Mouse (Mus musculus): Measurements from ENCODE around the gene Tcte3. TPM values are rescaled to one million over a fixed set of nuclear protein-coding genes. Genes with fewer than 3 reads are reported as not detected.
"Not testable (repeated sequence)": the region's sequence is repeated elsewhere in the genome, so short reads cannot be mapped to it uniquely, and the experiment has no call there.

Gene Tcte3
- polyA plus RNA-seq, 1 experiment from 2014 or later: 0.42 TPM

DNA sequence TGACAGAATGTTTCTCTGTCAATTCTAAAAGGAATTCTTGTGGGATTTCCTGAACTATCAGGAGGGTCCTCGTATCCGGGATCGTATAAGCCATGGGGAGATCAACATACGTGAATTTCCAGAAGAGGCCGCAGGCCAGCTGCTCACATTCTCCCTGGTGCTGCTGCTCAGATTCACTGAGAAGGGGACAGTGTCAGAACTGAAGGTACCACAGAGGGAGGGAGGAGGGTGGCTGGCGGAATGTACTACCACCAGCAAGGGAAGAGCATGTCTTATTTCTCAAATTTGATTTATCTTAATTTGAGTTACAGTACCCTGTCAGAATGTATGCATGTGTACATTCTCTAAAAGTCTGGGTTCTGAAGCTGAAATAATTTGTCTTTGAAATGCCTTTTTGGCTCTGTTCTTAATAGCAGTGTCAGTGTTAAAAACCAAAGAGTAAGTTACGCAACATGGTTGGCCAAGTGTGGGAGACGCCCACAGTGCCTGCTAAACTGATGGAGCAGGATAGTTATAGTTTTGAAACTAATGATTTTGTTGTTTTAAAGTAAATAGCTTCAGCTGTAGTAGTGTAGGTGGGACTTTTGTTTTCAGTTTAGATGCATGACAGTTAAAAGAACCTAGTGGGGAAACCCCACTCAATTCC is 12.0 kb upstream of the Tcte3 start:
- not testable (repeated sequence) for H3K36me3 ChIP-seq (ENCODE audit: insufficient read depth, low read length); H3K4me2 ChIP-seq (replicated peaks; ENCODE audit: low read depth, low read length); H3K9me3 ChIP-seq (ENCODE audit: low read length); H3K27me3 ChIP-seq (ENCODE audit: insufficient read depth, low read length); ATAC-seq (ENCODE audit: low FRiP score, low TSS enrichment); H3K4me3 ChIP-seq (ENCODE audit: low read length); H3K27ac ChIP-seq (ENCODE audit: low read length); H3K9ac ChIP-seq (replicated peaks; ENCODE audit: low read length); H3K4me1 ChIP-seq (ENCODE audit: insufficient read depth, low read length)
- 96% methylated on average over 5 of the region's 8 CpGs for WGBS

GRCm38 (mm10) chr17:15052766-15053165 is 11.5 kb upstream of the Tcte3 start:
- WGBS: 89% methylated on average over 1 of the region's 1 CpGs
- ATAC-seq (ENCODE audit: low FRiP score, low TSS enrichment): not testable (repeated sequence)

GRCm38 (mm10) chr17:15050338-15050737 is 9.1 kb upstream of the Tcte3 start:
- not testable (repeated sequence) for H3K9me3 ChIP-seq (ENCODE audit: low read length); H3K4me2 ChIP-seq (replicated peaks; ENCODE audit: low read depth, low read length); H3K27me3 ChIP-seq (ENCODE audit: insufficient read depth, low read length); ATAC-seq (ENCODE audit: low FRiP score, low TSS enrichment); H3K9ac ChIP-seq (replicated peaks; ENCODE audit: low read length); H3K4me3 ChIP-seq (ENCODE audit: low read length); H3K4me1 ChIP-seq (ENCODE audit: insufficient read depth, low read length); H3K36me3 ChIP-seq (ENCODE audit: insufficient read depth, low read length); H3K27ac ChIP-seq (ENCODE audit: low read length)
- WGBS: no CpG with 5 or more reads among the region's 1 CpGs

More at GRCm38 (mm10) chr17:15052766-15053165, 11.5 kb upstream of the Tcte3 start:
- H3K27ac ChIP-seq (ENCODE audit: low read length); H3K27me3 ChIP-seq (ENCODE audit: insufficient read depth, low read length); H3K9me3 ChIP-seq (ENCODE audit: low read length); H3K36me3 ChIP-seq (ENCODE audit: insufficient read depth, low read length); H3K4me2 ChIP-seq (replicated peaks; ENCODE audit: low read depth, low read length); H3K4me3 ChIP-seq (ENCODE audit: low read length); H3K4me1 ChIP-seq (ENCODE audit: insufficient read depth, low read length); H3K9ac ChIP-seq (replicated peaks; ENCODE audit: low read length): not testable (repeated sequence)

DNA sequence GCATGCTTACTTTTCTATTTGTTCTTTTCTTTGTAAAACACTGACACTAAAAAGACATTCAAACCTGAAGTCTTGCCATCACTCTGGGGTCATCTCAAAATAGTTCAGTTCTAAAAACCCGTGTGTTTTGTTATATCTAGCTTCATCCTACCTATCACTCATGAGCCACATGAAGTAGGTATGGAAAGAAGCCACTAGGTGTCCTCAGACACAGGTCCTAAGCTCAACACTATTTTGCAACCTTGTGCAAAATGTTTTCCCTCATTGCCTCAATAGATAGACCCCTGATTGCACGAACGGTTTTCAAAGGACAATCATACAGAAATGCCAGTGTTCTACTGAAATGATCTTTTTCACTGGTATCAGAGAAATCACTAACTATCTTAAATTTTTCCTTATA is 833 bp downstream of the Tcte3 start:
- not testable (repeated sequence) for H3K9me3 ChIP-seq (ENCODE audit: low read length); H3K9ac ChIP-seq (replicated peaks; ENCODE audit: low read length); H3K27me3 ChIP-seq (ENCODE audit: insufficient read depth, low read length); H3K4me2 ChIP-seq (replicated peaks; ENCODE audit: low read depth, low read length); H3K27ac ChIP-seq (ENCODE audit: low read length); H3K4me1 ChIP-seq (ENCODE audit: insufficient read depth, low read length); H3K4me3 ChIP-seq (ENCODE audit: low read length); H3K36me3 ChIP-seq (ENCODE audit: insufficient read depth, low read length); ATAC-seq (ENCODE audit: low FRiP score, low TSS enrichment)
- whole genome bisulfite sequencing: no CpG with 5 or more reads among the region's 3 CpGs

- not testable (repeated sequence) for H3K4me3 ChIP-seq (ENCODE audit: low read length); H3K4me1 ChIP-seq (ENCODE audit: insufficient read depth, low read length); H3K27me3 ChIP-seq (ENCODE audit: insufficient read depth, low read length); H3K27ac ChIP-seq (ENCODE audit: low read length); ATAC-seq (ENCODE audit: low FRiP score, low TSS enrichment); H3K36me3 ChIP-seq (ENCODE audit: insufficient read depth, low read length); H3K9me3 ChIP-seq (ENCODE audit: low read length); H3K4me2 ChIP-seq (replicated peaks; ENCODE audit: low read depth, low read length); H3K9ac ChIP-seq (replicated peaks; ENCODE audit: low read length)
- WGBS: no CpG with 5 or more reads among the region's 4 CpGs
Measured at GRCm38 (mm10) chr17:15031414-15031813, 9.9 kb downstream of the Tcte3 start.

GRCm38 (mm10) chr17:15025513-15025912 is 15.8 kb downstream of the Tcte3 start:
- H3K36me3 ChIP-seq (ENCODE audit: insufficient read depth, low read length); H3K27ac ChIP-seq (ENCODE audit: low read length): not testable (repeated sequence)
- no CpG with 5 or more reads among the region's 6 CpGs for WGBS

DNA sequence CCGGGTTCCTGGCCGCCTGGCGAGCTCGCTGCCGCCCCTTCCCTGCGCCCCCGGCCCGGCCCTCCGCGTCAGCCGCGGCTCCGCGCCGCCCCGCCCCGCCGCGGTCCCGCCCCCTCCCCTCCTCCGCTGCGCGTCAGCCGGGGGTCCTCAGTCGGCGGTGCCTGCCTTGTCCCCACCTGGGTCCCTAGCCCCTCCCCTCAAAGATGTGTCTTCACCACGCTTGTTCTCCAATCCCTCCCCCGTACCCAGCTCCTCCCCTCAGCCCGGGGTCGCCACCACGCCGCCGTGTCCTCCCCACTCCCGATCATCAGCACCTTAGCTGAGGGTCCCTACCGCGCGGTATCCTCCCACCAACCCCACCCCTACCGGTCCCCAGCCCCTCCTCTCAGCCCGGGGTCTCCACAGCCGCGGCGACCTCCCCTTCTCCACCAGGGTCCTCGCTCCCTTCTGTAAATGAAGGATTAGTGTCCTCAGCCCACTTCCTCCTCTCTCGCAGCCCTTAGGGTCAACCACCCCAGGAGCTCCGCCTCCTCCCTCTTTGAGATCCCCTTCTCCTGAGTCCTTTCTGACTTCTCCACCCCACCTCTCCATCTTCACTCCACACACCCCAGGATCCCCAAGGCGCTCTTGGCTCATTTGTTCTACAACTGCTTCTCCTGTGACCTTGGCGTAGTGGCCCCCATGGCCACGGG is 16.6 kb downstream of the Tcte3 start:
- H3K27me3 ChIP-seq (ENCODE audit: insufficient read depth, low read length); H3K27ac ChIP-seq (ENCODE audit: low read length); H3K4me2 ChIP-seq (replicated peaks; ENCODE audit: low read depth, low read length); H3K9ac ChIP-seq (replicated peaks; ENCODE audit: low read length); H3K9me3 ChIP-seq (ENCODE audit: low read length); H3K36me3 ChIP-seq (ENCODE audit: insufficient read depth, low read length); H3K4me3 ChIP-seq (ENCODE audit: low read length); H3K4me1 ChIP-seq (ENCODE audit: insufficient read depth, low read length): not testable (repeated sequence)
- WGBS: no CpG with 5 or more reads among the region's 48 CpGs
- ATAC-seq (ENCODE audit: low FRiP score, low TSS enrichment): peak; percentile 89

More at GRCm38 (mm10) chr17:15025513-15025912, 15.8 kb downstream of the Tcte3 start:
- not testable (repeated sequence) for ATAC-seq (ENCODE audit: low FRiP score, low TSS enrichment); H3K4me3 ChIP-seq (ENCODE audit: low read length); H3K27me3 ChIP-seq (ENCODE audit: insufficient read depth, low read length); H3K9ac ChIP-seq (replicated peaks; ENCODE audit: low read length); H3K4me1 ChIP-seq (ENCODE audit: insufficient read depth, low read length); H3K9me3 ChIP-seq (ENCODE audit: low read length); H3K4me2 ChIP-seq (replicated peaks; ENCODE audit: low read depth, low read length)

GRCm38 (mm10) chr17:15023878-15024492 is 17.3 kb downstream of the Tcte3 start:
- not testable (repeated sequence) for H3K27ac ChIP-seq (ENCODE audit: low read length); H3K27me3 ChIP-seq (ENCODE audit: insufficient read depth, low read length); H3K9ac ChIP-seq (replicated peaks; ENCODE audit: low read length); H3K4me2 ChIP-seq (replicated peaks; ENCODE audit: low read depth, low read length); H3K36me3 ChIP-seq (ENCODE audit: insufficient read depth, low read length); H3K9me3 ChIP-seq (ENCODE audit: low read length); H3K4me1 ChIP-seq (ENCODE audit: insufficient read depth, low read length); H3K4me3 ChIP-seq (ENCODE audit: low read length)
- peak; percentile 84 for ATAC-seq (ENCODE audit: low FRiP score, low TSS enrichment)
- no CpG with 5 or more reads among the region's 97 CpGs for WGBS

DNA sequence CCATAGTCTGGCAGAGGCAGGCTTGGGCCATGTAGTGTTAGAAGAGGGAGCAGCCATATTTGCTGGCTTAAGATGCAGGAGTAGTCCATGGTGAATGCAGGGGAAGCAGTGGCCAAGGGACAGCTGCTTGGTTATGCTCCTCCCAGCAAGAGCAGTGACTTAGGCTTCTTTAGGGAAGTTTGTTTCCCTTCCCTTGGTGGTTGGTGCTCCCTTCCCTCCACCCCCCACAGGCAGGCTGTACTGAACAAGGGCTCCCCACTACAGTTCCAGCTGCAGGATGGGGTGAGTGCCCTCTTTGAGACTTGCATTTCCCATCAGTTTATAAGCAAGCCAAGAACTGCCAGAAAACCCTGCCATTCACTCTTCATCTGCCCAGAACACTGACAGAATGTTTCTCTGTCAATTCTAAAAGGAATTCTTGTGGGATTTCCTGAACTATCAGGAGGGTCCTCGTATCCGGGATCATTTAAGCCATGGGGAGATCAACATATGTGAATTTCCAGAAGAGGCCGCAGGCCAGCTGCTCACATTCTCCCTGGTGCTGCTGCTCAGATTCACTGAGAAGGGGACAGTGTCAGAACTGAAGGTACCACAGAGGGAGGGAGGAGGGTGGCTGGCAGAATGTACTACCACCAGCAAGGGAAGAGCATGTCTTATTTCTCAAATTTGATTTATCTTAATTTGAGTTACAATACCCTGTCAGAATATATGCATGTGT is 19.6 kb downstream of the Tcte3 start:
- H3K36me3 ChIP-seq (ENCODE audit: insufficient read depth, low read length); H3K4me1 ChIP-seq (ENCODE audit: insufficient read depth, low read length); H3K27me3 ChIP-seq (ENCODE audit: insufficient read depth, low read length); H3K9me3 ChIP-seq (ENCODE audit: low read length); ATAC-seq (ENCODE audit: low FRiP score, low TSS enrichment); H3K9ac ChIP-seq (replicated peaks; ENCODE audit: low read length); H3K4me2 ChIP-seq (replicated peaks; ENCODE audit: low read depth, low read length); H3K4me3 ChIP-seq (ENCODE audit: low read length); H3K27ac ChIP-seq (ENCODE audit: low read length): not testable (repeated sequence)
- 85% methylated on average over 3 of the region's 3 CpGs for WGBS
